Mouse (Mus musculus): ENCODE measurements around the gene Msi2. TPM values are rescaled to one million over a fixed set of nuclear protein-coding genes. Genes with fewer than 3 reads are reported as not detected.
A peak's percentile ranks its signal among the peaks of the same experiment; 100 is the strongest.

Msi2 gene
- polyA plus RNA-seq, 1 experiment from 2014 or later = 33.1 TPM

DNA sequence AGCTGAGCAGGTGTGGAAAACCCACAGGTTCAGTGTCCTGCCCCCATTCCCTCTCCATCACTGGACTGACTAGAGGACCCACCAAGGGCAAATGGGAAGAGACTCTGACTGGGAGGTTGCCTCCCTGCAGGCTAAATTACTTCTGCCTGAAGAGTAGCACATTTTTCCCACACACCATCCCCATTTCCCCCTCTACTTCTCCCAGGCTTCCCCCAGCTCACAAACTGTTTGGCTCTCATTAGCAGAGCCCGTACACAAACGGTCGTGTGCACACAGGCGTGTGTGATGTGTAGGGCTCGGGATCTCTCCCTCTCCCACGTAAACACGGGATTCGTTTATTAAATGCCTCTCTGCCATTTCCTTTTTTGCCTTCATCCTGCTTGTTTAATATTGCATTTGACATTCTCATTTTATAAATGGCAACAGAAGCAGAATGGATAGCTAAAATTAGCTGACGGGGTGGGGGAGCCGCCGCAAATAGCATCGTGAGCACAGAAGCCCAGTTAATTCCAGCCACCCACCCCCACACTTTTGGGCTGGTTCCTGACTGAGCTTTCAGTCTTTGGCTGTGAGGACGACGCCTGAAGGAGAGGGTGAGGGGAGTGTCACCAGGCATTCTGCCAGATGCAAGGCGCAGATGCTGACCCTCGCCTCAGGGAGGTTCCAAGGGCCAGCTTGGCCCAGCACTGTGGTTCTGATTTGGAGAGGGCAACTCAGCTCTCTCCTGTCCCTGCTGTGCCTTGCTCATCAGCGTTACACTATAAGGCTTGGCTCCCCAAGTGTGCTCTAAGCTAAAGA is 313.3 kb downstream of the Msi2 start:
- Histone ChIP-seq H3K4me1 (ENCODE audit: control insufficient read depth, insufficient read depth, low read length) (peaks cover 57% of the 10 kb centered on the region), H3K27me3 (ENCODE audit: control insufficient read depth, insufficient read depth, low read length) (no peaks in the 10 kb centered on the region), H3K4me3 (replicated peaks; ENCODE audit: low read depth, low read length) (no peak overlapping the region), H3K4me2 (ENCODE audit: low read length) (no peak overlapping the region), H3K36me3 (ENCODE audit: control insufficient read depth, insufficient read depth, low read length) (no peaks in the 10 kb centered on the region), H3K27ac (replicated peaks; ENCODE audit: low read depth, low read length) (peak overlapping the region; percentile 85), H3K9me3 (ENCODE audit: control insufficient read depth, low read length) (no peaks in the 10 kb centered on the region), H3K9ac (replicated peaks; ENCODE audit: low read length) (peak overlapping the region; percentile 42)
- DNase-seq (peak; percentile 79), ATAC-seq (ENCODE audit: low FRiP score, low TSS enrichment) (peak; percentile 49; the same call in 1 of the 2 replicates)
- whole genome bisulfite sequencing = 26% methylated on average over 17 of the region's 17 CpGs

- Histone ChIP-seq H3K27ac (replicated peaks; ENCODE audit: low read depth, low read length) (peak overlapping the region; percentile 85), H3K4me3 (replicated peaks; ENCODE audit: low read depth, low read length) (no peak overlapping the region), H3K27me3 (ENCODE audit: control insufficient read depth, insufficient read depth, low read length) (no peaks in the 10 kb centered on the region), H3K4me2 (ENCODE audit: low read length) (no peak overlapping the region), H3K9me3 (ENCODE audit: control insufficient read depth, low read length) (no peaks in the 10 kb centered on the region), H3K9ac (replicated peaks; ENCODE audit: low read length) (peak overlapping the region; percentile 42), H3K36me3 (ENCODE audit: control insufficient read depth, insufficient read depth, low read length) (no peaks in the 10 kb centered on the region), H3K4me1 (ENCODE audit: control insufficient read depth, insufficient read depth, low read length) (peaks cover 62% of the 10 kb centered on the region)
- ATAC-seq (ENCODE audit: low FRiP score, low TSS enrichment) (no peak), DNase-seq (no peak)
- 65% methylated on average over 5 of the region's 5 CpGs for WGBS
These were observed 314.1 kb downstream of the Msi2 start for GRCm38 (mm10) chr11:88404247-88404677.

DNA sequence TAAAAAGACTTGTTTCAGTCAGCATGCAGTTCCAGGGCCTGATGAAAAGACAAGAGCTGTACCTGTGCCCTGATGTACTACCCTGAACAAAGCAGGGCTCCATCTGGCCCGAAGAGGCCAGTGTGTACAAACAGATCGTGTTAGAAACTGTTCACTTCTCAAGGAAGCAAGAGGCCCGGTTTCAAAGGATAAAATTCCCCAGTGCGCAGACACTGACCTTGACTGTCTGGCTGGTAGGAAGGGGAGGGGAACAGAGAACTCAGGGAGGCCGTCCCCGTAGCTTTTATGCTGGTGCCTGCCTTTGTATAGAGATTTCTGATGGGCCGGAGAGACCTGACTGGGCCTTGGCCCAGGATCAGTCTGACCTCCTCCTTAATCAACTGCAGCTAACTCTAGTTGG is 316.0 kb downstream of the Msi2 start:
- no peak for ATAC-seq (ENCODE audit: low FRiP score, low TSS enrichment)
- 20% methylated on average over 7 of the region's 7 CpGs for WGBS

GRCm38 (mm10) chr11:88401333-88401732 is 317.0 kb downstream of the Msi2 start:
- H3K4me1 ChIP-seq (ENCODE audit: control insufficient read depth, insufficient read depth, low read length) = peaks cover 54% of the 10 kb centered on the region
- no peak for ATAC-seq (ENCODE audit: low FRiP score, low TSS enrichment)

More for the DNA sequence above, 316.0 kb downstream of the Msi2 start:
- Histone ChIP-seq H3K4me2 (ENCODE audit: low read length) (no peak overlapping the region), H3K4me1 (ENCODE audit: control insufficient read depth, insufficient read depth, low read length) (peaks cover 62% of the 10 kb centered on the region), H3K36me3 (ENCODE audit: control insufficient read depth, insufficient read depth, low read length) (no peaks in the 10 kb centered on the region), H3K27me3 (ENCODE audit: control insufficient read depth, insufficient read depth, low read length) (no peaks in the 10 kb centered on the region), H3K27ac (replicated peaks; ENCODE audit: low read depth, low read length) (peak overlapping the region; percentile 76), H3K9me3 (ENCODE audit: control insufficient read depth, low read length) (no peaks in the 10 kb centered on the region), H3K9ac (replicated peaks; ENCODE audit: low read length) (no peak overlapping the region), H3K4me3 (replicated peaks; ENCODE audit: low read depth, low read length) (no peak overlapping the region)
- DNase-seq = no peak

GRCm38 (mm10) chr11:88400926-88401325 is 317.4 kb downstream of the Msi2 start:
- ATAC-seq (ENCODE audit: low FRiP score, low TSS enrichment) = no peak
- H3K4me1 ChIP-seq (ENCODE audit: control insufficient read depth, insufficient read depth, low read length) = peaks cover 54% of the 10 kb centered on the region
- H3K4me3 ChIP-seq (replicated peaks; ENCODE audit: low read depth, low read length) = no peak overlapping the region
- no peaks in the 10 kb centered on the region for H3K9me3 ChIP-seq (ENCODE audit: control insufficient read depth, low read length)
- peak overlapping the region; percentile 76 for H3K27ac ChIP-seq (replicated peaks; ENCODE audit: low read depth, low read length)
- H3K4me2 ChIP-seq (ENCODE audit: low read length) = no peak overlapping the region
- DNase-seq = no peak
- 85% methylated on average over 10 of the region's 10 CpGs for WGBS
- H3K9ac ChIP-seq (replicated peaks; ENCODE audit: low read length) = no peak overlapping the region
- H3K36me3 ChIP-seq (ENCODE audit: control insufficient read depth, insufficient read depth, low read length) = no peaks in the 10 kb centered on the region
- no peaks in the 10 kb centered on the region for H3K27me3 ChIP-seq (ENCODE audit: control insufficient read depth, insufficient read depth, low read length)

More at GRCm38 (mm10) chr11:88401333-88401732, 317.0 kb downstream of the Msi2 start:
- no peak overlapping the region for H3K4me2 ChIP-seq (ENCODE audit: low read length)
- no peak for DNase-seq
- H3K27me3 ChIP-seq (ENCODE audit: control insufficient read depth, insufficient read depth, low read length) = no peaks in the 10 kb centered on the region
- no peak overlapping the region for H3K4me3 ChIP-seq (replicated peaks; ENCODE audit: low read depth, low read length)
- H3K9me3 ChIP-seq (ENCODE audit: control insufficient read depth, low read length) = no peaks in the 10 kb centered on the region
- 63% methylated on average over 6 of the region's 6 CpGs for WGBS
- no peaks in the 10 kb centered on the region for H3K36me3 ChIP-seq (ENCODE audit: control insufficient read depth, insufficient read depth, low read length)
- H3K9ac ChIP-seq (replicated peaks; ENCODE audit: low read length) = no peak overlapping the region
- peak overlapping the region; percentile 76 for H3K27ac ChIP-seq (replicated peaks; ENCODE audit: low read depth, low read length)

- no peak overlapping the region for H3K9ac ChIP-seq (replicated peaks; ENCODE audit: low read length)
- no peak for DNase-seq
- H3K27me3 ChIP-seq (ENCODE audit: control insufficient read depth, insufficient read depth, low read length) = no peaks in the 10 kb centered on the region
- WGBS = 93% methylated on average over 6 of the region's 6 CpGs
- H3K4me3 ChIP-seq (replicated peaks; ENCODE audit: low read depth, low read length) = no peak overlapping the region
- H3K9me3 ChIP-seq (ENCODE audit: control insufficient read depth, low read length) = no peaks in the 10 kb centered on the region
- peaks cover 55% of the 10 kb centered on the region for H3K4me1 ChIP-seq (ENCODE audit: control insufficient read depth, insufficient read depth, low read length)
- no peaks in the 10 kb centered on the region for H3K36me3 ChIP-seq (ENCODE audit: control insufficient read depth, insufficient read depth, low read length)
- ATAC-seq (ENCODE audit: low FRiP score, low TSS enrichment) = no peak
- H3K27ac ChIP-seq (replicated peaks; ENCODE audit: low read depth, low read length) = no peak overlapping the region
- no peak overlapping the region for H3K4me2 ChIP-seq (ENCODE audit: low read length)
These were observed 318.1 kb downstream of the Msi2 start for GRCm38 (mm10) chr11:88400235-88400634.

GRCm38 (mm10) chr11:88399431-88399830 is 318.9 kb downstream of the Msi2 start:
- Histone ChIP-seq H3K9me3 (ENCODE audit: control insufficient read depth, low read length) (no peaks in the 10 kb centered on the region), H3K36me3 (ENCODE audit: control insufficient read depth, insufficient read depth, low read length) (no peaks in the 10 kb centered on the region), H3K4me1 (ENCODE audit: control insufficient read depth, insufficient read depth, low read length) (peaks cover 55% of the 10 kb centered on the region), H3K27me3 (ENCODE audit: control insufficient read depth, insufficient read depth, low read length) (no peaks in the 10 kb centered on the region), H3K4me3 (replicated peaks; ENCODE audit: low read depth, low read length) (no peak overlapping the region), H3K9ac (replicated peaks; ENCODE audit: low read length) (no peak overlapping the region), H3K4me2 (ENCODE audit: low read length) (no peak overlapping the region), H3K27ac (replicated peaks; ENCODE audit: low read depth, low read length) (0 out of 2 replicates have a peak overlapping the region, but pooled peaks have one; percentile 13)
- no peak for ATAC-seq (ENCODE audit: low FRiP score, low TSS enrichment)
- WGBS = 44% methylated on average over 5 of the region's 5 CpGs
- DNase-seq = no peak

DNA sequence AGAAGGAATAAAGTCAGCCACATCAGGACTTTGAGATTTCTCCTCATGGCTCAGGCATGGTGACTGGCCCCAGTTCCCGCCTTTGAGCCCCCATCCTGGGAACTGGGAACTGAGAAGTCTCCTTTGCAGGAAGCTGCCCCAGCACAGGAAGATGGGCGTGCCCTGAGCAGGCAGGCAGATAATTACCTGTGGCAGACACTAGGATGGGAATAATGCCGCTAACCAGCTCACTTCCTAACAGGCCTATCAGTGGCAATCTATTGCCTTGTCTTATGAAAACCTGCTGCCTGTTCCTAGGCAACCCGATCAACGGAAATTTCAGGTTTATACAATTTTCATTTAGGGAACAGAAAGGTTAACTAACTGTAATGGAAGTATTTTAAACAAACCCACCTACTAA is 319.3 kb downstream of the Msi2 start:
- H3K4me3 ChIP-seq (replicated peaks; ENCODE audit: low read depth, low read length) = no peak overlapping the region
- H3K36me3 ChIP-seq (ENCODE audit: control insufficient read depth, insufficient read depth, low read length) = no peaks in the 10 kb centered on the region
- H3K4me1 ChIP-seq (ENCODE audit: control insufficient read depth, insufficient read depth, low read length) = peaks cover 54% of the 10 kb centered on the region
- no peaks in the 10 kb centered on the region for H3K27me3 ChIP-seq (ENCODE audit: control insufficient read depth, insufficient read depth, low read length)
- DNase-seq (no peak), ATAC-seq (ENCODE audit: low FRiP score, low TSS enrichment) (no peak)
- 73% methylated on average over 5 of the region's 5 CpGs for WGBS
- 0 out of 2 replicates have a peak overlapping the region, but pooled peaks have one; percentile 13 for H3K27ac ChIP-seq (replicated peaks; ENCODE audit: low read depth, low read length)
- H3K9me3 ChIP-seq (ENCODE audit: control insufficient read depth, low read length) = no peaks in the 10 kb centered on the region
- H3K9ac ChIP-seq (replicated peaks; ENCODE audit: low read length) = no peak overlapping the region
- H3K4me2 ChIP-seq (ENCODE audit: low read length) = no peak overlapping the region
